Mouse (Mus musculus) heart, embryonic 11.5 days (tissue): ENCODE measurements around the gene Slco2a1. TPM values are rescaled to one million over a fixed set of nuclear protein-coding genes. Genes with fewer than 3 reads are reported as not detected.

Experiments used
- ATAC-seq: fragments of 200-750 bp; cut with Nextera tagmentation; replicated peaks from 2 replicates; pipeline ENCODE4 v1.8.0; 2017; ENCODE audit warnings: moderate library complexity; ENCODE audit not compliant: insufficient number of reproducible peaks, low FRiP score, low TSS enrichment
- H3K27ac ChIP-seq: fragments of 300-500 bp; sonication (generic); 2 replicates; pipeline ENCODE4 v1.5.1; 2014; ENCODE audit warnings: mild to moderate bottlenecking, low read depth, low read length
- H3K27me3 ChIP-seq: fragments of 300-500 bp; sonication (generic); 2 replicates; pipeline ENCODE4 v1.6.1; 2014; ENCODE audit warnings: mild to moderate bottlenecking, low read length, mixed read lengths; ENCODE audit not compliant: control insufficient read depth, insufficient read depth
- H3K36me3 ChIP-seq: fragments of 300-500 bp; sonication (generic); 2 replicates; pipeline ENCODE4 v1.6.1; 2014; ENCODE audit warnings: mild to moderate bottlenecking, low read length, moderate library complexity, mixed read lengths; ENCODE audit not compliant: control insufficient read depth, insufficient read depth
- H3K4me1 ChIP-seq: fragments of 300-500 bp; sonication (generic); 2 replicates; pipeline ENCODE4 v1.6.1; 2014; ENCODE audit warnings: low read length; ENCODE audit not compliant: control insufficient read depth, insufficient read depth
- H3K4me2 ChIP-seq: fragments of 300-500 bp; sonication (generic); 2 replicates; pipeline ENCODE4 v1.6.1; 2014; ENCODE audit warnings: mild to moderate bottlenecking, moderate library complexity
- H3K4me3 ChIP-seq: fragments of 300-500 bp; sonication (generic); 2 replicates; pipeline ENCODE4 v1.5.1; 2014; ENCODE audit warnings: low read depth, low read length
- H3K9ac ChIP-seq: fragments of 300-500 bp; sonication (generic); 2 replicates; pipeline ENCODE4 v1.6.1; 2014; ENCODE audit warnings: mild to moderate bottlenecking, low read depth, low read length, moderate library complexity
- H3K9me3 ChIP-seq: fragments of 300-500 bp; sonication (generic); replicated peaks from 2 replicates; pipeline ENCODE4 v1.6.1; 2016; ENCODE audit warnings: low read length; ENCODE audit not compliant: control insufficient read depth
- WGBS: fragments of 180-500 bp; shearing (Covaris S2); extraction: QIAGEN DNeasy Blood & Tissue Kit; methylation state at CpG from one replicate; pipeline ENCODE4 v1.1.7; 2014; ENCODE audit not compliant: insufficient replicate concordance; 5-methylcytosine and 5-hydroxymethylcytosine counted together
- polyA plus RNA-seq: library from polyadenylated mRNA; unstranded; fragments of >200 nt; fragmentation: Nextera tagmentation; extraction: Ambion mirVana; gene quantifications from 2 replicates; pipeline ENCODE4 v1.2.1, GENCODE M21; 2014

Gene Slco2a1
- polyA plus RNA-seq, 1 experiment from 2014 or later = 4.4 TPM

DNA sequence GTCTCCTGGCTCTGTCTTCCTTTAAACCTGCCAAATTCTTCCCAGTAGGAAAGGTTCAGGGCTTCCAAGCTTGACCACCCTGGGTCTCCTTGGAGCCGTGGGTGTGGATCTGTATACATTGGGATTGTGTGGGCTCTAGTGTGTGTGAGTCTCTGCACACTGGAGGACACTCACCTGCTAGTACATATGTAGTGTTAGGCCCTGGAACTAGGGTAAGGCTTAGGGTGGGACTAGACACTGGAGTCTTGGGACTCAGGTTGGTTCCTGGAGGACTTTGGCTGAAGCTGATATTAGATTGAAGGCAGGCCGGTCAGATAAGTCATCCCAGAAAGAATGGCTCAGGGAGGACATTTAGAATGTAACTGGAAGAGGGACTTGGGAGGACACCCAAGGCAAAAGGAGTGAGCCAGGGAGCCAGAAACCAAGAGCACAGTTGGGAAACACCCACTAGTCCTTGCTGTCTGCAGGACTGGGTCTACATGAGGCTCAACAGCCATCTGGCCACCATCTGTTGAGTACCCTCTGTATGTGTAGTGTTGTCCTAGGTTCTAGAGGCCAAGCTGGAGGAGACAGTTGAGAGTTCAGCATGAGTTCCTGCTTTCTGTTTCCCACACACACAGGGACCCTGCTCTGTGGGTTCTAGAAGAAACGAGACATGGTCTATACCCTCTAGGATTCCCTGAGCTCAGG lies 9.4 kb upstream of the Slco2a1 start:
- Histone ChIP-seq H3K9ac (no peak overlapping the region), H3K4me1 (0 out of 2 replicates have a peak, but pooled peaks cover 3% of the 10 kb centered on the region), H3K4me3 (no peak overlapping the region), H3K27me3 (no peaks in the 10 kb centered on the region), H3K4me2 (no peak overlapping the region), H3K27ac (no peak overlapping the region), H3K36me3 (no peaks in the 10 kb centered on the region), H3K9me3 (no peaks in the 10 kb centered on the region)
- 85% methylated on average over 3 of the region's 3 CpGs for WGBS
- ATAC-seq = no peak

DNA sequence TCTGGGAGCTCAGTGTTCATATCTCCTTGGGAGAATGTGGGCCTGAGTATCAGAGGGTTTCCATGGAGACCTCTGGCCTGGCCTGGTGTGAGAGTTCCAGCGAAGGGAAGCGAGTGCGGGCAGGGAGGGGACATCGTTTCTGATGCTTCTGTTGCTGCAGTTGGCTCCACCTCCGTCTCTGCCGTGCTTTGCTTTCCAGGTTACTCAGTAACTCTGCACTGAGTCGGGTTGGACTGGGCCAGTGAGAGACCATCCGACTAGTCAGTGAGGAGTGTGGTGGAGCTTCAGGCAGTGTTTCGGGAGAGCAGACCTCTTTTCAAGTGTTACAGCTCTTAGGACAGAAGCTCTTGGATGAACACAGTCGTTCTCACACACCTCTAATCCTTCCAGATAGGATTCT lies 8.6 kb upstream of the Slco2a1 start:
- Histone ChIP-seq H3K36me3 (no peaks in the 10 kb centered on the region), H3K9ac (no peak overlapping the region), H3K9me3 (no peaks in the 10 kb centered on the region), H3K4me1 (peaks cover 4% of the 10 kb centered on the region), H3K27ac (no peak overlapping the region), H3K27me3 (no peaks in the 10 kb centered on the region), H3K4me3 (no peak overlapping the region), H3K4me2 (no peak overlapping the region)
- 40% methylated on average over 10 of the region's 10 CpGs for WGBS
- ATAC-seq = no peak

DNA sequence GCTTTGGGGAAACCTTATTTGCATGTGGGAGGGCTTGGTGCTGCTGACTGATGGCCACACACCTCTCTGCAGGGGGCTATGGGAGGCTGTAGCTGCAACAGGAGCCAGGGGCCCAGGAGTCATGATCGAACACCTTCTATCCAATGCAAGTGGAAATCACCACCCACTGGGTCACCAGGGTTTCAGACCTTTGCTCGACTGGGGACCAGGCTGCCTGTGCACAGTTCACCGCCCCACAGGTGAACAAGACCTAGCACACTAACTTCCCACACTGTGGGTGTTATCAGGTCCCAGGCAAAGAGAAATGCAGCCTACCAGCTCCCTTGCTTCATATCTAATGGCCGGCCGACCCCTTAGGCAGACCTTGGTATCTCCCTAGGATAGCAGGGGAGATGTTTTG lies 8.1 kb upstream of the Slco2a1 start:
- WGBS = 70% methylated on average over 5 of the region's 5 CpGs
- no peaks in the 10 kb centered on the region for H3K27me3 ChIP-seq
- no peak overlapping the region for H3K4me2 ChIP-seq
- H3K27ac ChIP-seq = no peak overlapping the region
- ATAC-seq = no peak
- H3K9ac ChIP-seq = no peak overlapping the region
- H3K4me1 ChIP-seq = peaks cover 7% of the 10 kb centered on the region
- H3K9me3 ChIP-seq = no peaks in the 10 kb centered on the region
- H3K36me3 ChIP-seq = no peaks in the 10 kb centered on the region
- H3K4me3 ChIP-seq = no peak overlapping the region

GRCm38 (mm10) chr9:102981791-102982190 lies 6.7 kb upstream of the Slco2a1 start:
- H3K4me2 ChIP-seq = no peak overlapping the region
- H3K27me3 ChIP-seq = no peaks in the 10 kb centered on the region
- no peak overlapping the region for H3K9ac ChIP-seq
- H3K9me3 ChIP-seq = no peaks in the 10 kb centered on the region
- no peak for ATAC-seq
- no peaks in the 10 kb centered on the region for H3K36me3 ChIP-seq
- H3K27ac ChIP-seq = no peak overlapping the region
- H3K4me3 ChIP-seq = no peak overlapping the region
- peaks cover 7% of the 10 kb centered on the region for H3K4me1 ChIP-seq
- WGBS = 89% methylated on average over 2 of the region's 2 CpGs

DNA sequence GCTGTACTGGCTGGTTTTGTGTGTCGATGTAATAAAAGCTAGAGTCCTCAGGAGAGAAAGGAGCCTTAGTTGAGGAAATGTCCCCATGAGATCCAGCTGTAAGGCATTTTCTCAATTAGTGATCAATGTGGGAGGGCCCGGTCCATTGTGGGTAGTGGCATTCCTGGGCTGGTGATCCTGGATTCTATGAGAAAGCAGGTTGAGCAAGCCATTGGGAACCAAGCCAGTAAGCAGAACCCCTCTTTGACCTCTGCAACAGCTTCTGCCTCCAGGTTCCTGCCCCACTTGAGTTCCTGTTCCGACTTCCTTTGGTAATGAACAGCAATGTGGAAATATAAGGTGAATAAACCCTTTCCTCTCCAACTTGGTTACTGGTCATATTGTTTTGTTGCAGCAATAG lies 6.1 kb upstream of the Slco2a1 start:
- H3K4me2 ChIP-seq = no peak overlapping the region
- no peaks in the 10 kb centered on the region for H3K36me3 ChIP-seq
- H3K4me1 ChIP-seq = peaks cover 7% of the 10 kb centered on the region
- 85% methylated on average over 3 of the region's 3 CpGs for WGBS
- ATAC-seq = no peak
- no peaks in the 10 kb centered on the region for H3K9me3 ChIP-seq
- H3K27me3 ChIP-seq = no peaks in the 10 kb centered on the region
- no peak overlapping the region for H3K9ac ChIP-seq
- H3K27ac ChIP-seq = no peak overlapping the region
- no peak overlapping the region for H3K4me3 ChIP-seq

- Histone ChIP-seq H3K9me3 (no peaks in the 10 kb centered on the region), H3K4me2 (no peak overlapping the region), H3K27me3 (no peaks in the 10 kb centered on the region), H3K36me3 (no peaks in the 10 kb centered on the region), H3K4me1 (peaks cover 4% of the 10 kb centered on the region), H3K4me3 (no peak overlapping the region), H3K9ac (no peak overlapping the region), H3K27ac (no peak overlapping the region)
- WGBS = 70% methylated on average over 1 of the region's 1 CpGs
- no peak for ATAC-seq
Observed at GRCm38 (mm10) chr9:102985111-102985510, 3.4 kb upstream of the Slco2a1 start.

GRCm38 (mm10) chr9:102985939-102986338 lies 2.6 kb upstream of the Slco2a1 start:
- Histone ChIP-seq H3K4me3 (no peak overlapping the region), H3K9ac (no peak overlapping the region), H3K36me3 (no peaks in the 10 kb centered on the region), H3K4me1 (peaks cover 7% of the 10 kb centered on the region), H3K27me3 (no peaks in the 10 kb centered on the region), H3K4me2 (no peak overlapping the region), H3K27ac (no peak overlapping the region), H3K9me3 (no peaks in the 10 kb centered on the region)
- WGBS = 35% methylated on average over 4 of the region's 4 CpGs
- ATAC-seq = no peak

GRCm38 (mm10) chr9:102990306-102991133 lies 2.0 kb downstream of the Slco2a1 start:
- no peak for ATAC-seq
- Histone ChIP-seq H3K4me2 (no peak overlapping the region), H3K27me3 (no peaks in the 10 kb centered on the region), H3K27ac (no peak overlapping the region), H3K9me3 (no peaks in the 10 kb centered on the region), H3K4me3 (no peak overlapping the region), H3K4me1 (peaks cover 23% of the 10 kb centered on the region), H3K9ac (no peak overlapping the region), H3K36me3 (no peaks in the 10 kb centered on the region)
- 37% methylated on average over 6 of the region's 6 CpGs for WGBS

- Histone ChIP-seq H3K27ac (no peak overlapping the region), H3K4me1 (peaks cover 23% of the 10 kb centered on the region), H3K27me3 (no peaks in the 10 kb centered on the region), H3K9me3 (no peaks in the 10 kb centered on the region), H3K4me3 (no peak overlapping the region), H3K36me3 (no peaks in the 10 kb centered on the region), H3K9ac (no peak overlapping the region), H3K4me2 (no peak overlapping the region)
- no peak for ATAC-seq
- WGBS = 59% methylated on average over 4 of the region's 4 CpGs
Observed at GRCm38 (mm10) chr9:102991134-102991406, 2.6 kb downstream of the Slco2a1 start.
